17 mouse cellular contexts compared by ENCODE assay signal in the genomic region with DNA sequence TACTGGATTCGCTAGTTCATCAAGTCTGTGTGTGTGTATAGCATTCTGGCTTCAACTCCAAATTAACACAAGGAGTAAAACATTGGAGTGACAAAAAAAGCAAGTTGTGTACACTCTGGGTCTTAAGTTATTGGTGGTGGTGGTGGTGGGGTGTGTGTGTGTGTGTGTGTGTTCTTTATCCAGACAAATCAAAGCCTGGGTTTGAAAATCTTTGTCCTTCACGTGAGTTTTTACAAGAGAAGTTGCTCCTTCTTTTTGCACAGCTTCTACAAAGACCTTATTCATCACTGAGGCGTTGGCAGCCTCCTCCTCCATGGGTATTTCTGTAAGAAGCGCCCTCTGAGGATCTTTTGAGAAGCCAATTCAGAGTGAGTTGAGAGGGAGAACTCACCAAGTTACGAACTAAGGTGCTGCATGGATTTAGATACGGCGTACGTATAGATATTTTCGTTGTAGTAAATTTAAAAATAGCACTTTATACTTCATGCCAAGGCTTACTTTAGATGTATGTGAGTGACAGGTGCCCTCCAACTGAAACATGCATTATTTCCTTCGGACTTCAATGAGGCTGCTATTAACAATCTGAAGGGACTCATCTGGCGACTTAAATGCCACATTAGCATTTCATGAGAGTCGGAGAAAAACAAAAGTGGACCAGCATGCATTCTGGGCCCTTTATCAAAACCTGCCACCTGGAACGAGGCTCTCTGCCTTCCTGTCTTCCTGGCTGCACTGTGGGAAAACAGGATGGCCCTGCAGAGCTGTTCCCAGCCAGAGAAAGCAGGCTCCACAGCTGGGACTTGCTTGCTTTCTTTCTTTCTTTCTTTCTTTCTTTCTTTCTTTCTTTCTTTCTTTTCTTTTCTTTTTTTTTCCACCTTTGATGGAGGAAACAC. TPM values are rescaled to one million over a fixed set of nuclear protein-coding genes. Genes with fewer than 3 reads are reported as not detected.
DNase-seq lines count a peak whose midpoint lies in the region; ATAC-seq and TF ChIP-seq lines count a peak whose summit lies in the region.
"Had no signal": no experiment of that assay in that cellular context is flagged by ENCODE, and none has a peak within 500 bp of the region (broad histone marks: within the 10 kb centered on the region; RNA-seq: fewer than 3 reads in every experiment).

No protein-coding gene starts in this region.

- no peaks in the 10 kb centered on the region for H3K9me3 ChIP-seq in embryonic facial prominence, embryonic 14.5 days (ENCODE audit: control insufficient read depth, low read length)
- no peaks in the 10 kb centered on the region for H3K9me3 ChIP-seq in embryonic facial prominence, embryonic 10.5 days
- no peaks in the 10 kb centered on the region for H3K9me3 ChIP-seq in forebrain, postnatal 0 days (ENCODE audit: low read length)
- no peaks in the 10 kb centered on the region for H3K9me3 ChIP-seq in midbrain, embryonic 14.5 days (ENCODE audit: control insufficient read depth, low read length)
- H3K9me3 ChIP-seq: liver, embryonic 15.5 days had no signal

- TF ChIP-seq CTCF in forebrain, postnatal 0 days (IDR thresholded peaks at IDR 0.05; ENCODE audit: low read depth), result no peak

- no peak overlapping the region for H3K9ac ChIP-seq in embryonic facial prominence, embryonic 14.5 days (ENCODE audit: low read depth, low read length)
- no peak overlapping the region for H3K9ac ChIP-seq in forebrain, postnatal 0 days
- H3K9ac ChIP-seq in midbrain, embryonic 14.5 days (replicated peaks; ENCODE audit: low read length), result no peak overlapping the region
- H3K9ac ChIP-seq: liver, embryonic 15.5 days had no signal

- H3K4me3 ChIP-seq in embryonic facial prominence, embryonic 14.5 days (ENCODE audit: low read depth, low read length), result no peak overlapping the region
- no peak overlapping the region for H3K4me3 ChIP-seq in embryonic facial prominence, embryonic 10.5 days
- H3K4me3 ChIP-seq in forebrain, postnatal 0 days (ENCODE audit: low read depth, low read length), result no peak overlapping the region
- no peak overlapping the region for H3K4me3 ChIP-seq in midbrain, embryonic 14.5 days (replicated peaks; ENCODE audit: low read depth, low read length)
- H3K4me3 ChIP-seq: liver, embryonic 15.5 days had no signal

- H3K36me3 ChIP-seq in embryonic facial prominence, embryonic 14.5 days (ENCODE audit: control insufficient read depth, insufficient read depth, low read length), result no peaks in the 10 kb centered on the region
- H3K36me3 ChIP-seq in embryonic facial prominence, embryonic 10.5 days (replicated peaks), result no peaks in the 10 kb centered on the region
- no peaks in the 10 kb centered on the region for H3K36me3 ChIP-seq in forebrain, postnatal 0 days (ENCODE audit: insufficient read depth)
- H3K36me3 ChIP-seq in midbrain, embryonic 14.5 days (ENCODE audit: control insufficient read depth, insufficient read depth, low read length), result no peaks in the 10 kb centered on the region
- H3K36me3 ChIP-seq: liver, embryonic 15.5 days had no signal

- no peak for ATAC-seq in embryonic facial prominence, embryonic 14.5 days (ENCODE audit: low read depth)
- peak; percentile 50 for ATAC-seq in forebrain, postnatal 0 days
- no peak for ATAC-seq in midbrain, embryonic 14.5 days (ENCODE audit: low FRiP score, low TSS enrichment)
- no peak for ATAC-seq in megakaryocyte-erythroid progenitor cell, adult 5-6 weeks (replicated peaks; ENCODE audit: low FRiP score, low TSS enrichment, poor library complexity, severe bottlenecking)

- no peak overlapping the region; the same call in 1 of the 2 replicates for H3K27ac ChIP-seq in embryonic facial prominence, embryonic 14.5 days (replicated peaks; ENCODE audit: low read depth, low read length)
- H3K27ac ChIP-seq in embryonic facial prominence, embryonic 10.5 days (replicated peaks), result no peak overlapping the region
- H3K27ac ChIP-seq in forebrain, postnatal 0 days (ENCODE audit: low read depth, low read length), result no peak overlapping the region
- H3K27ac ChIP-seq in midbrain, embryonic 14.5 days (replicated peaks; ENCODE audit: low read depth, low read length), result peak overlapping the region; percentile 58
- H3K27ac ChIP-seq: liver, embryonic 15.5 days had no signal

- no peaks in the 10 kb centered on the region for H3K4me1 ChIP-seq in embryonic facial prominence, embryonic 14.5 days (ENCODE audit: control insufficient read depth, insufficient read depth, low read length)
- H3K4me1 ChIP-seq in embryonic facial prominence, embryonic 10.5 days, result peaks cover 2% of the 10 kb centered on the region; the same call in 1 of the 2 replicates
- H3K4me1 ChIP-seq in forebrain, postnatal 0 days (ENCODE audit: insufficient read depth), result peaks cover 7% of the 10 kb centered on the region
- peaks cover 8% of the 10 kb centered on the region for H3K4me1 ChIP-seq in midbrain, embryonic 14.5 days (ENCODE audit: control insufficient read depth, insufficient read depth, low read length)
- H3K4me1 ChIP-seq: liver, embryonic 15.5 days had no signal

- H3K27me3 ChIP-seq in embryonic facial prominence, embryonic 14.5 days (replicated peaks; ENCODE audit: control insufficient read depth, insufficient read depth, low read length), result no peaks in the 10 kb centered on the region
- no peaks in the 10 kb centered on the region for H3K27me3 ChIP-seq in embryonic facial prominence, embryonic 10.5 days (replicated peaks; ENCODE audit: low read depth, poor library complexity, severe bottlenecking)
- no peaks in the 10 kb centered on the region for H3K27me3 ChIP-seq in forebrain, postnatal 0 days (ENCODE audit: insufficient read depth, low read length)
- no peaks in the 10 kb centered on the region for H3K27me3 ChIP-seq in midbrain, embryonic 14.5 days (ENCODE audit: control insufficient read depth, insufficient read depth, low read length)
- H3K27me3 ChIP-seq: liver, embryonic 15.5 days had no signal

- WGBS in embryonic facial prominence, embryonic 14.5 days, result 51% methylated on average over 13 of the region's 13 CpGs
- 54% methylated on average over 13 of the region's 13 CpGs for WGBS in embryonic facial prominence, embryonic 10.5 days
- WGBS in forebrain, postnatal 0 days, result 13% methylated on average over 13 of the region's 13 CpGs
- 24% methylated on average over 13 of the region's 13 CpGs for WGBS in midbrain, embryonic 14.5 days

- H3K4me2 ChIP-seq in embryonic facial prominence, embryonic 14.5 days (ENCODE audit: low read depth, low read length), result no peak overlapping the region
- peak overlapping the region; percentile 21 for H3K4me2 ChIP-seq in forebrain, postnatal 0 days (ENCODE audit: low read depth)
- H3K4me2 ChIP-seq in midbrain, embryonic 14.5 days (ENCODE audit: low read length), result 0 out of 2 replicates have a peak overlapping the region, but pooled peaks have one; percentile 8
- H3K4me2 ChIP-seq: liver, embryonic 15.5 days had no signal

- DNase-seq in embryonic facial prominence, embryonic 14.5 days (ENCODE audit: low spot score), result peak; percentile 6
- DNase-seq in embryonic facial prominence, embryonic 10.5 days (ENCODE audit: low spot score), result no peak
- DNase-seq in R1 (ENCODE audit: low read depth, low spot score), result peak; percentile 91
- peak; percentile 40 for DNase-seq in forebrain, postnatal 0 days
- DNase-seq in midbrain, embryonic 14.5 days, result peak; percentile 45
- no peak for DNase-seq in gastrocnemius, postnatal 4 days (ENCODE audit: low spot score in 2 of 2)
- no peak for DNase-seq in gastrocnemius, postnatal 36 days
- DNase-seq: cerebellum, adult 8-10 months; heart, adult 11 months; heart, postnatal 14 days; kidney, adult 18-20 months; lung, postnatal 36 days; retina, postnatal 1 day; thymus, adult 2 months had no signal

- intact Hi-C loops in gastrocnemius, postnatal 36 days (cut with DNase I), result no loop called here

RNA-seq across cellular contexts. Expression of gene Spats1, which starts 18.7 kb away (rescaled TPM):
- 0.46 and 0.95 TPM in 2 replicates for polyA plus RNA-seq in embryonic facial prominence, embryonic 14.5 days (2014; fragmentation: Nextera tagmentation; extraction: Ambion mirVana)
- polyA plus RNA-seq in embryonic facial prominence, embryonic 10.5 days (2016; fragmentation: Nextera tagmentation; extraction: Ambion mirVana), result 0.39 and 0.55 TPM in 2 replicates
- total RNA-seq in forebrain, postnatal 0 days (2014; rRNA removed), result 0.92 and 1.6 TPM in 2 replicates
- 1.3 and 2.7 TPM in 2 replicates for polyA plus RNA-seq in forebrain, postnatal 0 days (2015; fragmentation: Nextera tagmentation; extraction: Ambion mirVana)
- polyA plus RNA-seq in midbrain, embryonic 14.5 days (2014; fragmentation: Nextera tagmentation; extraction: Ambion mirVana), result 2.1 and 3.1 TPM in 2 replicates
- total RNA-seq in megakaryocyte-erythroid progenitor cell, adult 5-6 weeks (2014; fragmentation: Nextera tagmentation), result not detected in 2 replicates
- total RNA-seq in megakaryocyte-erythroid progenitor cell, adult 5-6 weeks (2017), result not detected in 2 replicates
- under 1 TPM in 1 of 2 experiments, not detected in 1; 0.10 TPM for total RNA-seq in gastrocnemius, postnatal 4 days (2021)
- not detected for total RNA-seq in gastrocnemius, postnatal 36 days (2021)
- polyA plus RNA-seq: large intestine, adult 2 months had no signal

RNA-seq across cellular contexts. Expression of gene Cdc5l, which starts 23.0 kb away (rescaled TPM):
- polyA plus RNA-seq in embryonic facial prominence, embryonic 14.5 days (2014; fragmentation: Nextera tagmentation; extraction: Ambion mirVana), result 60.1 and 61.1 TPM in 2 replicates
- 66.7 and 68.9 TPM in 2 replicates for polyA plus RNA-seq in embryonic facial prominence, embryonic 10.5 days (2016; fragmentation: Nextera tagmentation; extraction: Ambion mirVana)
- 49.5 and 72.6 TPM in 2 replicates for total RNA-seq in forebrain, postnatal 0 days (2014; rRNA removed)
- polyA plus RNA-seq in forebrain, postnatal 0 days (2015; fragmentation: Nextera tagmentation; extraction: Ambion mirVana), result 46.9 and 55.3 TPM in 2 replicates
- polyA plus RNA-seq in midbrain, embryonic 14.5 days (2014; fragmentation: Nextera tagmentation; extraction: Ambion mirVana), result 60.0 and 69.9 TPM in 2 replicates
- total RNA-seq in megakaryocyte-erythroid progenitor cell, adult 5-6 weeks (2014; fragmentation: Nextera tagmentation), result 64.4 and 65.7 TPM in 2 replicates
- 115 and 138 TPM in 2 replicates for total RNA-seq in megakaryocyte-erythroid progenitor cell, adult 5-6 weeks (2017)
- 10 to 100 TPM; 43.2 to 50.8 TPM for total RNA-seq in gastrocnemius, postnatal 4 days (2021)
- 10 to 100 TPM; 31.4 to 35.0 TPM for total RNA-seq in gastrocnemius, postnatal 36 days (2021)

RNA-seq across cellular contexts. Expression of gene Aars2, which starts 50.1 kb away (rescaled TPM):
- 12.5 and 14.5 TPM in 2 replicates for polyA plus RNA-seq in embryonic facial prominence, embryonic 14.5 days (2014; fragmentation: Nextera tagmentation; extraction: Ambion mirVana)
- 33.7 and 36.0 TPM in 2 replicates for polyA plus RNA-seq in embryonic facial prominence, embryonic 10.5 days (2016; fragmentation: Nextera tagmentation; extraction: Ambion mirVana)
- total RNA-seq in forebrain, postnatal 0 days (2014; rRNA removed), result 19.2 and 20.8 TPM in 2 replicates
- 10.9 and 12.0 TPM in 2 replicates for polyA plus RNA-seq in forebrain, postnatal 0 days (2015; fragmentation: Nextera tagmentation; extraction: Ambion mirVana)
- 13.6 and 14.8 TPM in 2 replicates for polyA plus RNA-seq in midbrain, embryonic 14.5 days (2014; fragmentation: Nextera tagmentation; extraction: Ambion mirVana)
- 17.5 and 20.6 TPM in 2 replicates for total RNA-seq in megakaryocyte-erythroid progenitor cell, adult 5-6 weeks (2014; fragmentation: Nextera tagmentation)
- 9.8 and 13.4 TPM in 2 replicates for total RNA-seq in megakaryocyte-erythroid progenitor cell, adult 5-6 weeks (2017)
- total RNA-seq in gastrocnemius, postnatal 4 days (2021), result 10 to 100 TPM; 16.0 to 16.5 TPM
- total RNA-seq in gastrocnemius, postnatal 36 days (2021), result 10 to 100 TPM; 13.7 to 14.9 TPM

Comparison
In these comparisons a context has a peak if more than half of its experiments do, and no peak if none do; other contexts are left out.
1. DNase-seq: peak in embryonic facial prominence, embryonic 14.5 days (single experiment), R1 (single experiment), forebrain, postnatal 0 days (single experiment) and midbrain, embryonic 14.5 days (single experiment); none in embryonic facial prominence, embryonic 10.5 days (single experiment), gastrocnemius, postnatal 4 days (0 of 2) and gastrocnemius, postnatal 36 days (0 of 2).